Mouse (Mus musculus) hindbrain, embryonic 13.5 days (tissue): ENCODE results near the gene Pum2. TPM values are rescaled to one million over a fixed set of nuclear protein-coding genes. Genes with fewer than 3 reads are reported as not detected.

Experiments
- ATAC-seq: fragments of 200-750 bp; cut with Nextera tagmentation; 2 replicates; pipeline ENCODE4 v1.8.0; 2017; ENCODE audit warnings: moderate TSS enrichment; ENCODE audit not compliant: low FRiP score
- H3K27ac ChIP-seq: fragments of 300-500 bp; sonication (generic); 2 replicates; pipeline ENCODE4 v1.5.1; 2015; ENCODE audit warnings: inconsistent platforms, mild to moderate bottlenecking, moderate library complexity
- H3K27me3 ChIP-seq: fragments of 300-500 bp; sonication (generic); 2 replicates; pipeline ENCODE4 v1.6.1; 2015; ENCODE audit warnings: mild to moderate bottlenecking, inconsistent platforms
- H3K36me3 ChIP-seq: fragments of 300-500 bp; sonication (generic); 2 replicates; pipeline ENCODE4 v1.6.1; 2015; ENCODE audit warnings: mild to moderate bottlenecking, inconsistent platforms
- H3K4me1 ChIP-seq: fragments of 300-500 bp; sonication (generic); replicated peaks from 2 replicates; pipeline ENCODE4 v1.6.1; 2015; ENCODE audit warnings: inconsistent platforms
- H3K4me2 ChIP-seq: fragments of 300-500 bp; sonication (generic); 2 replicates; pipeline ENCODE4 v1.6.1; 2015; ENCODE audit warnings: inconsistent platforms, mild to moderate bottlenecking, moderate library complexity
- H3K4me3 ChIP-seq: fragments of 300-500 bp; sonication (generic); 2 replicates; pipeline ENCODE4 v1.5.1; 2015; ENCODE audit warnings: mild to moderate bottlenecking, inconsistent platforms
- H3K9ac ChIP-seq: fragments of 300-500 bp; sonication (generic); 2 replicates; pipeline ENCODE4 v1.6.1; 2015; ENCODE audit warnings: mild to moderate bottlenecking, inconsistent platforms
- H3K9me3 ChIP-seq: fragments of 300-500 bp; sonication (generic); 2 replicates; pipeline ENCODE4 v1.6.1; 2016; ENCODE audit warnings: inconsistent platforms
- WGBS: fragments of 180-500 bp; shearing (Covaris S2); methylation state at CpG from one replicate; pipeline ENCODE4 v1.1.7; 2015; 5-methylcytosine and 5-hydroxymethylcytosine counted together
- polyA plus RNA-seq: library from polyadenylated mRNA; unstranded; fragments of >200 nt; fragmentation: Nextera tagmentation; extraction: Ambion mirVana; gene quantifications from 2 replicates; pipeline ENCODE4 v1.2.1, GENCODE M21; 2015

The Pum2 gene
- polyA plus RNA-seq, 1 experiment from 2014 or later = 52.5 TPM

DNA sequence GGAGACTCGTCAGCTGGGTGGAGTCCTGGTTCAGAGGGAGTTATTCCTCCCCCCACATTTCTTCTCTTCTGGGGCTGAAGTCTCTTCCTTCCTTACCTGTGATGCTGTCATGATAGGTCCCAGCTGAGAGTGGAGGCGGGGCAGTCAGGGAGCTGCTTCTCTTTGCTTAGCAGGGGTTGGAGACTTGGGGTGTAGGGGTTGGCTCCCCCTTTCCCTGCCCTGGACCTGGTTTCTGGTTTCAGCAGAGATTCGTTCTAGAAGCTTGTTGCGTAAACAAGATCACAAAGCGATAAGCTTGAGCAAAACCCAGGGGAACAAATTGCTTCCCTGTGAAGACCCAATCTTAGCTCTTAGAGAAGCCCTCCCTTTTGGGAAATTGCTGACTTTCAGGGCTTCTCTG, 112.5 kb downstream of the Pum2 start:
- H3K27ac ChIP-seq = no peak overlapping the region
- no peak overlapping the region for H3K9ac ChIP-seq
- H3K4me1 ChIP-seq = 0 out of 2 replicates have a peak, but pooled peaks cover 9% of the 10 kb centered on the region
- no peak overlapping the region for H3K4me2 ChIP-seq
- no peaks in the 10 kb centered on the region for H3K27me3 ChIP-seq
- no peak overlapping the region for H3K4me3 ChIP-seq
- 85% methylated on average over 5 of the region's 5 CpGs for WGBS
- no peak for ATAC-seq
- H3K36me3 ChIP-seq = peaks cover 18% of the 10 kb centered on the region
- H3K9me3 ChIP-seq = no peaks in the 10 kb centered on the region

DNA sequence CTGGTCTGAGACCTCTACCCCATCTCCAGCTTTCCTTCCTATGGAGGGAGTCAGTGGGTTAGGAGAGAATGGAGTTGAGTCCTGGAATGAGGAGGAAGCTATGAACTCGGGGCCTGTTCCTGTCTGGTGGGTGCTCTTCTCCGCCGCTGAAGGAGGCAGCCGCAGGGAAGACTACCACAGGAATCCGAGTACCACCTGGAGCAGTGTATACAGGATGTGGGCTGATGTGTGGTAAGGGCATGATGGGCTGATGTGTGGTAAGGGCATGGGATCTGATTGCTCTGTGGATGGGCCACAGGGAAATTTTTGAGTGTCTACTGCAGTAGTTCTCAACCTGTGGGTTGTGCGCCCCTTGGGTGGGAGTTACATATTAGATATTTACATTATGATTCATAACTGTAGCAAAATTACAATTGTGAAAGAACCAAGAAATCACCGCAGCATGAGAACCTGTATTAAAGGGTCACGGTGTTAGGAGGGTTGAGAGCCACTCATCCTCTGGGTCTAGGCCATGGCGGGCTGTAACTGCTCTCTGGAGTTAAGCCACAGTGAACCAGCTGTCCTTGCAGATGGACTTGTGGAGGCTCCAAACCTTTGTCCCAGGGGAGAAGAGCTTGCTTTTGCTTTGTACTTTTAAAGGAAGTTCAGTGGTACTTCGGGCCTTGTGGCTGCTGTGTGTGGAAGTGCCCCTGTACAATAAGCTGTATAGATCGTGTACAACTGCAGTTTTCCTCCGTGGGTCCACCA, 113.2 kb downstream of the Pum2 start:
- H3K27ac ChIP-seq = no peak overlapping the region
- no peak for ATAC-seq
- peaks cover 25% of the 10 kb centered on the region for H3K36me3 ChIP-seq
- no peak overlapping the region for H3K4me3 ChIP-seq
- H3K4me2 ChIP-seq = no peak overlapping the region
- no peaks in the 10 kb centered on the region for H3K9me3 ChIP-seq
- 0 out of 2 replicates have a peak, but pooled peaks cover 9% of the 10 kb centered on the region for H3K4me1 ChIP-seq
- H3K9ac ChIP-seq = no peak overlapping the region
- no peaks in the 10 kb centered on the region for H3K27me3 ChIP-seq
- WGBS = 91% methylated on average over 12 of the region's 12 CpGs

DNA sequence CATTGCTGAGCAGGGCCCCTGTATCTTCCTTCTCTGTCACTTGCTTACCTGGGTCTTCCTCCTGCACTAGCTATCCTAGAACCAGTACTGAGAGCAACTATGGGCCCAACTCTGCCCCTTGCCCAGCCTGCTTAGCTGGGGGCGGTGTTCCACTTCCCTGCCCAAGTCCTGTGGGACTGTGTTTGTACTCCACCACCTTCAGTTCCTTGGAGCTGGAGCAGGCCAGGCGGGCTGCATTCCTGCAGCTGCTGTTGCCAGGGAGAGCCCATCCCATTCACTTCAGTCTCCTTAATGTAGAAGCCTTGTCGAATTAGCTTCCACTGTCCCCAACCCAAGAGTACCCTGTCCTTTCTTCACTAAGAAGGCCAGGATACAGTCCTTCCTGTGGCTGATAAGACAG, 114.5 kb downstream of the Pum2 start:
- Histone ChIP-seq H3K4me2 (no peak overlapping the region), H3K27me3 (no peaks in the 10 kb centered on the region), H3K4me1 (0 out of 2 replicates have a peak, but pooled peaks cover 9% of the 10 kb centered on the region), H3K9me3 (no peaks in the 10 kb centered on the region), H3K36me3 (peaks cover 36% of the 10 kb centered on the region), H3K4me3 (no peak overlapping the region), H3K27ac (no peak overlapping the region), H3K9ac (no peak overlapping the region; the same call in 1 of the 2 replicates)
- 38% methylated on average over 3 of the region's 3 CpGs for WGBS
- ATAC-seq = no peak

DNA sequence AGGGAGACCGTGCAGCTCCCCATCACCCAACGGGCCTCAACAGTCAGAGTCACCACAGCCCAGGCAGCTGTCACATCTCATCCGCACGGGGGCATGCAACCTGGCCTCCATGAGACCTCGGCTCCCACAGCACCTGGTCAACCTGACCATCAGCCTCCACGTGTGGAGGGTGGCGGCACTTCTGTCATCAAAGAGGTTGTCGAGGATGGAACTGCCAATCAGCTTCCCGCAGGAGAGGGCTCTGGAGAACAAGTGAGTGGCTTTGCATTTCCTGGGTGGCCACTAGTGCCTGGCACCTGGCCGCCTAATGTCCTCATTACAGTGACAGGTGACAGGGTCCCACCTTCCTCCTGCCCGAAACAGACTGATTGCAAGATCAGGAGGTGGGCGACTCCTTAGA, 116.7 kb downstream of the Pum2 start:
- no peak overlapping the region for H3K4me3 ChIP-seq
- peaks cover 55% of the 10 kb centered on the region for H3K36me3 ChIP-seq
- no peak overlapping the region for H3K4me2 ChIP-seq
- no peak overlapping the region for H3K9ac ChIP-seq
- no peaks in the 10 kb centered on the region for H3K27me3 ChIP-seq
- no peak overlapping the region for H3K27ac ChIP-seq
- H3K9me3 ChIP-seq = 0 out of 2 replicates have a peak, but pooled peaks cover 6% of the 10 kb centered on the region
- 91% methylated on average over 12 of the region's 12 CpGs for WGBS
- no peak for ATAC-seq
- 0 out of 2 replicates have a peak, but pooled peaks cover 9% of the 10 kb centered on the region for H3K4me1 ChIP-seq

DNA sequence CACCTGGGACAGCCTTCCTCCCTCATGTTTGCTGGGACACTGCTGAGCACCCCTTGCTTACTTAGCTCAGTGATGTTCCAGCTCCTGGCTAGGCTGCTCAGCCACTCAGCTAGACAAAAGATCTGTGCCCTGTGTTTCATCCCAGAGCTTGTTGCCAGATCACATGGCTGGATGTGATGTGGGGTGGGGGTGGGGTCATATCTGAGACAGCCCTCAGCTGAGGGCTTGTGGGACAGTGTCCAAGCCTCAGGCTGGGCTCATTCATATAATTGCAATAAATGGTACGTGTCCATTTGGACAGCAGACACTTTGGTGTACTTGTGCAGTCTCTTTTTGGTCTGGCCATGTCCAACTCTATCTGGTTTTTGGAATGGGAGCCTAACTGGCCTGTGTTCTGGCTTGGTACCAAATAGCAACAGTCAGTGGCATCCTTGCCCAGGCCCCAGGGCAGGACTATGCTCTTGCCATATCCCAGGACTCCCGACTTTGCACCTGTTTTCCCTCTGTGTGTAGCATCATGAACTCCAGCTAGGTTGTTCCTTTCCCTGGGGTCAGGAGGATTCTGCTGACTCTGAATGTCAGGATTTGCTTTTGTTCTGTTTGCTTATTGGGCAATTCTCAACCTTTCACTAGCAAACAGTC, 119.6 kb downstream of the Pum2 start:
- no peak for ATAC-seq
- 88% methylated on average over 2 of the region's 2 CpGs for WGBS

DNA sequence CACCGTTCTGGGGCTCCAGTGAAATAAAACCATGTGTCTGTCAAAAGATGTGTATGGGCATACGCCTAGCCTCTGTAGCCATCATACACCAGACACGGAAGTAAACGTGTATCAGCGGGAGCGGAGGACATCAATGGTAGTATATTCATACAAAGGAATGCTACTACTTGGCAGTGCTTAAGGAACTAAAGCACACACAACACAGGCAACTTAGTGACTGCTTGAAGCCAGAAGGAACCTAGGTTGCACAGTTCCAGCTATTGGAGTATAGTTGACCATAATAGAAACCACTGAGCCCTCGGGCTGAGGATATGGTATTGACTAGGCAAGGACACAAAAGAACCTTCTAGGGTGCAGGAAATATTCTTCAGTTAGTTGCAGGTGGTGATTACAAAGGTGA, 124.0 kb downstream of the Pum2 start:
- H3K27ac ChIP-seq = no peak overlapping the region
- no peak overlapping the region for H3K9ac ChIP-seq
- ATAC-seq = no peak
- H3K4me2 ChIP-seq = no peak overlapping the region
- H3K27me3 ChIP-seq = no peaks in the 10 kb centered on the region
- 91% methylated on average over 7 of the region's 7 CpGs for WGBS
- H3K9me3 ChIP-seq = 0 out of 2 replicates have a peak, but pooled peaks cover 6% of the 10 kb centered on the region
- H3K4me3 ChIP-seq = no peak overlapping the region
- peaks cover 24% of the 10 kb centered on the region for H3K36me3 ChIP-seq
- no peaks in the 10 kb centered on the region for H3K4me1 ChIP-seq

More for the DNA sequence above, 119.6 kb downstream of the Pum2 start:
- peaks cover 55% of the 10 kb centered on the region for H3K36me3 ChIP-seq
- H3K9me3 ChIP-seq = 0 out of 2 replicates have a peak, but pooled peaks cover 6% of the 10 kb centered on the region
- no peak overlapping the region for H3K27ac ChIP-seq
- H3K4me1 ChIP-seq = 0 out of 2 replicates have a peak, but pooled peaks cover 2% of the 10 kb centered on the region
- H3K9ac ChIP-seq = no peak overlapping the region
- H3K27me3 ChIP-seq = no peaks in the 10 kb centered on the region
- no peak overlapping the region for H3K4me3 ChIP-seq
- no peak overlapping the region for H3K4me2 ChIP-seq

DNA sequence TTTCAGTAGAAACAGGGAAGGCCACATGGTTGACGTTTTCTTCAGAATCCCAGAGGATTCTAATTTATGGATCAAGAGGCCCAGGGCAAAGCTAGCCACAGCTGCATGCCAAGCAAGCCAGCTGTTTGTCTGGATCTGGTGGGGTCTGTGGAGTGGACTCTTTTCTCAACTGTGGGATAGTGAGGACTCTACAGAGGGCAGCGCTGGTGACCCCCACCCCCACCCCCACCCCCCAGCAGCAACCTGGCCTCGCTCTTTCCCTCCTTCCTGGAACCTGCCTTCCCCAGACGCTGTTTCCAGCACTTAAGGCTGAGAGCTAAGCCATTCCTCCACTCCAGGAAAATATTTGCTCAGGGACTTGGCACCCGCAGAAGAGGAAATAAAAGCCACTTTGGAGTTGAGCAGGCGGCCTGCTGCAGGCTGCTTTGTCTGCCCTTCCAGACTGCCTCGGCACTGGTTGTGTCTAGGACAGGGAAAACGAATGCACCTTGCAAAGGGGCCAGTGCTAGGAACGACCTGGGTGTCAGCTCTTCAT, 124.6 kb downstream of the Pum2 start:
- Histone ChIP-seq H3K9me3 (0 out of 2 replicates have a peak, but pooled peaks cover 6% of the 10 kb centered on the region), H3K36me3 (peaks cover 18% of the 10 kb centered on the region), H3K27me3 (no peaks in the 10 kb centered on the region), H3K27ac (no peak overlapping the region), H3K9ac (no peak overlapping the region), H3K4me3 (no peak overlapping the region), H3K4me2 (no peak overlapping the region), H3K4me1 (no peaks in the 10 kb centered on the region)
- no peak for ATAC-seq
- WGBS = 65% methylated on average over 9 of the region's 9 CpGs

Other genes starting within 250 kb of the Pum2 start
- gene Rhob, start 174.1 kb upstream of the Pum2 start, polyA plus RNA-seq = 68.7 and 71.7 TPM in 2 replicates
- not detected in 2 replicates for gene Slc7a15, start 75.1 kb upstream of the Pum2 start, polyA plus RNA-seq
- 23.7 and 25.6 TPM in 2 replicates for gene Sdc1, start 97.2 kb downstream of the Pum2 start, polyA plus RNA-seq
- 229 and 244 TPM in 2 replicates for gene Laptm4a, start 247.5 kb downstream of the Pum2 start, polyA plus RNA-seq